Mouse (Mus musculus): ENCODE measurements at regions not wholly inside any gene's neighbourhood (a gene's known extent, or its start where the extent isn't known, plus 50 kb on each side); places are given as distances from the start of the nearest gene placed in this dataset.

DNA sequence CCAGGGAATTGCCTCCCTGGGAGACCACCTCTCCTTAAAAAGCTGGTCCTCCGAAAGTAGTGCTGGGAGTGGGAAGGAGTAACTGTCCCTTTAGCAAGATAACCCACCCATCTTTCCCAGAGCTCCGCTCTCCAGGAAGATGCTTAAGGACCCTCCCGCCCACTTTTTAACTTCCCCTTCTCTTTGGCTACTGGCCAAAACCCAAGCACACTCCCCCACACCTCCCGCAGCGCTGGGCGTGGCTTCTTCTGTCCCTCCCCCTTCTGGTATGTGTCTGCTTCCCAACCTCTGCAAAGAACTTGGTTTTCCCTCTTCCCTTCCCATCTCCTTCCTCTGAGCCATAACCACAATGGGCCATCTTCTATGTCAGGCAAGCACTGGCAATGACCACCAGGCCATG, 85.4 kb downstream of the Rpap3 start:
- ATAC-seq (replicated peaks; ENCODE audit: insufficient number of reproducible peaks, low FRiP score, low TSS enrichment, poor library complexity, severe bottlenecking): no peak

- no peak for ATAC-seq (replicated peaks; ENCODE audit: insufficient number of reproducible peaks, low FRiP score, low TSS enrichment, poor library complexity, severe bottlenecking)
Observed at GRCm38 (mm10) chr15:97619764-97620163, 85.9 kb downstream of the Rpap3 start.

DNA sequence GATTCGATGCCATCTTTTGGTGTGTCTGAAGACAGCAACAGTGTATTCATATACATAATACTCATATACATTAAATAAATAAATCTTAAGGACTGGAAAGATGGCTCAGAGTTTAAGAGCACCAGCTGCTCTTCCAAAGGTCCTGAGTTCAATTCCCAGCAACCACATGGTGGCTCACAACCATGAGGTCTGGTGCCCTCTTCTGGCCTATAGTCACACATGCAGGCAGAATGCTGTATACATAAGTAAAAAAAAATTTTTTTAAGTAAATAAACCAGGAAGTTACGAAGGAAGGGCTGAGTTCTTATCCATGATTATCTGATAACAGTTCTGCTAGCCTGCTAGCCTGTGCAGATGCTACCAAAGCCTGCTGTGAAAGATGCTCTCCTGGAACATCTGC, 93.3 kb downstream of the Rpap3 start:
- ATAC-seq (replicated peaks; ENCODE audit: insufficient number of reproducible peaks, low FRiP score, low TSS enrichment, poor library complexity, severe bottlenecking): no peak

- ATAC-seq (replicated peaks; ENCODE audit: insufficient number of reproducible peaks, low FRiP score, low TSS enrichment, poor library complexity, severe bottlenecking): no peak
Observed at GRCm38 (mm10) chr15:97610767-97611166, 94.9 kb downstream of the Rpap3 start.

GRCm38 (mm10) chr15:97609496-97609895, 96.1 kb downstream of the Rpap3 start:
- ATAC-seq (replicated peaks; ENCODE audit: insufficient number of reproducible peaks, low FRiP score, low TSS enrichment, poor library complexity, severe bottlenecking): no peak

DNA sequence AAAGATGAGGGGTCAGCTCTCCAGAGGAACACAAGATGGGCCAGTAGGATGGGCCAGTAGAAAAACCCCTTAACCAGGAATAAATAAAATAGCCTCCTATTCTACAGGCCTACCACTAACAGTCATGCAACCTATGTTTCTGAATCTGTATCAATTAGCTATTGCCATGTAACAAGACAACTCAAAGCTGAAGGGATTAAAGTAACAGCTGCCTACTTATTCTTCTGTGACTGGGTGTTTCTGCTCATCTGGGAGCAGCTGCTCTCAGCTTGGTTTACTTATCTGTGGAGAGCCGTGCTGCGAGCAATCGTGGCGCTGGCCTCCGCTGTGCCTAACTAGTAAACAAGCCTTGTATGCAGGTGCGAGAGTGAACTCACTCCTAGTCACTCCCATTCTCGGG, 97.0 kb downstream of the Rpap3 start:
- no peak for ATAC-seq (replicated peaks; ENCODE audit: insufficient number of reproducible peaks, low FRiP score, low TSS enrichment, poor library complexity, severe bottlenecking)

DNA sequence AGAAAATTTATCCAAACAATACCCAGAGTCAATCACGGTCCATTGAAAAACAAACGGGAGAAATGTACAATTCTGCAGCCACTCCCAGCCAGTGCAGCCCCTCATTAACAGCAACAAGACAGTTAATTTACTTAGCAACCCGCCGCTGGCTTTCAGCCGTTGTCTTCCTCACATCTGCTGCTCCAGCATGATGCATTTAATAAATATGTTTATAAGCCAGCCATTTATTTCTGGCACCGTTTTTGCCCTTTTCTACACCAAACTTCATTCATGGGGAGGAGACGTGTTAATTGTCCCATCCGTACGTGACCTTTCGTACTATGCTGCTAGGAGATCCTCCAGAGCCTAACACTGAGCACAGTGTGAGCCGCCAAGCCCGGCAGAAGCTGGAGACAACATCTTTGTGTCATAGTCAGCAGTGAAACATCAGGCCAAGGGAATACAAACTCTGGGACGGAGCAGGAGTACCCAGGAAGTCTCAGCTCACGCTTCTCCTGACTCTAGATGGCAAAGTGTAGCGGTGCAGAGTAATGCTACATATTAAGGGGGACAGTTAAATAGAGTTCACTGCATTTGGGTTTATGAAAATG, 97.9 kb downstream of the Rpap3 start:
- ATAC-seq (replicated peaks; ENCODE audit: insufficient number of reproducible peaks, low FRiP score, low TSS enrichment, poor library complexity, severe bottlenecking): no peak

DNA sequence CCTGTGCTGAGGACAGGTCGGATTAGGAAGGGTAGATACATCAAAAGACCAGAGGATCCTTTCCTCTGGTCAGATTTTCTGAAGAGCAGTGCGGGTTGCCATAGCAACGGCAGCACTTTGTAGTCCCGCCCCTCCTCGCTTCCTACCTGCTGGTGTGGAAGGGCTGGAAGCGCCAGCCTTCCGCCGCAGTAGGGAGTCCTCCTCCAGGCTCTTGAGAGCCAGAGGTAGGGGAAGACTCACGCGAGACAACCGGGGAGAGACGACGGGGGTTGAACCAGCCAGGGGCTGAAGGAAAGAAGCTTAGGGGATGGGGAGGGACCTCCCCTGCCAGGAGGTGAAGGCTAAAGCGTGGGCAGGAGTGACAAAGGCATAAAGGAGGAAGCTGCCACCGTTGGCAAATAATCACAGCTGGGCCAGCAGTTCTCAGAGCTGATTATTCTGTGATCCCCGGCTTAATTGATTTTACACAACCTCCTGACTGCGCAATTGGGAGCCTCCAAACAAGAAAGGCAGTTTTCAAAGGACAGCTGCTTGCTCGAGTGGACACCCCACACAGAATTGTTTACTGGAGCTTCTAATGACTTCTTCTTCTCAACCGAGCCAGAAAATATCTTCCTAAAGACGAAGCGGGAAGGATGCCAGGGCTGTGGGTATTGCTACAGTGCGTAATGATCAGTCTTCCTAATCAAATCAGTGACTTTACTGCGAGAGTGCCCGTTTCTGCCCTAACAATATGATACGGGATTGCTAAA, 98.8 kb downstream of the Rpap3 start:
- ATAC-seq (replicated peaks; ENCODE audit: insufficient number of reproducible peaks, low FRiP score, low TSS enrichment, poor library complexity, severe bottlenecking): no peak

DNA sequence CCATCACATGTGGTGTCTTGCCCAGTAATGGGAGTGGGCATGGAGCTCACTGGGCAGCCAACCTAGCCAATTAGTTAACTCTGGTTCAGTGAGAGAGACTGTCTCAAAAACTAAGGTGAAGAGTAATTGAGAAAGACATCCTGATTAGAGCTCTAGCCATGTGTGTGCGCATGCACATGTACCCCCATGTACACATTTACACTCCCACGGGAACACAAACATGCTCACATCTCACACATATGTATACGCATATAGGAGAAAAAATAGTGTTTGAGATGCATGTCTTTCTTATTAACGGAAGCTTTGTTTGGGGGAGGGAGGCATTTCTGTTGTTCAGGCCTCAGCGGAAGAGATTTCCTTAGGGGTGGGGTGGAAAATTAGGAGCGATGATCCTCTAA, 99.4 kb downstream of the Rpap3 start:
- ATAC-seq (replicated peaks; ENCODE audit: insufficient number of reproducible peaks, low FRiP score, low TSS enrichment, poor library complexity, severe bottlenecking): no peak

GRCm38 (mm10) chr15:97605791-97606190, 99.8 kb downstream of the Rpap3 start:
- no peak for ATAC-seq (replicated peaks; ENCODE audit: insufficient number of reproducible peaks, low FRiP score, low TSS enrichment, poor library complexity, severe bottlenecking)

- ATAC-seq (replicated peaks; ENCODE audit: insufficient number of reproducible peaks, low FRiP score, low TSS enrichment, poor library complexity, severe bottlenecking): no peak
Observed at GRCm38 (mm10) chr15:97603492-97603891, 102.1 kb downstream of the Rpap3 start.

GRCm38 (mm10) chr15:97598270-97598669, 107.4 kb downstream of the Rpap3 start:
- no peak for ATAC-seq (replicated peaks; ENCODE audit: insufficient number of reproducible peaks, low FRiP score, low TSS enrichment, poor library complexity, severe bottlenecking)

DNA sequence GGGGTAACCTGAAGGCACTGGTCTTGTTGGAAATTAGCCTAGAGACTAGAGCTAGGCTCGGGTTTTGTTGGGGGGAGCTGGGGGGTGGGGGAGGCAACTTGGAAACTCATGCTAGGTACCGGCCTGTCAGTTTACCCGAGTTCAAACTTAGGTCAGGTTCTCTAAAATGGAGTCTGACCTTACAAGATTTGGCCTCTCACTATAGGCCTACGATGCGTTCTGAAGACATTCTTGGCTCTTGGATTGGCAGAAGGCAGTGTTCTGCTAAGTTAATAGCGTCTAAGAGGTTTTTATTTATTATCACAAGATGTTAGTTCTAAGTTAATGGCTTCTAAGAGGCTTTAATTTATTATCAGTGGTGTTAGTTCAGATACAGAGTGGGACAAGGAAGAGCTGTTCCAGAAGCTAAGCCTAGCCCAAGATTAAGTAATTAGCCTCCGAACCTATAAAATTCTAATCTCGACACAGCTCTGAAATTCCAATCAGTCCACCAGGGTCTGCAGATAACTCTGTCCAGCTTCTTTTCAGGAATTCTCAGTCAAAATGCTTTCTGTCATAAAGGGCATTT, 109.0 kb downstream of the Rpap3 start:
- ATAC-seq (replicated peaks; ENCODE audit: insufficient number of reproducible peaks, low FRiP score, low TSS enrichment, poor library complexity, severe bottlenecking): no peak

GRCm38 (mm10) chr15:97595284-97595796, 110.3 kb downstream of the Rpap3 start:
- ATAC-seq (replicated peaks; ENCODE audit: insufficient number of reproducible peaks, low FRiP score, low TSS enrichment, poor library complexity, severe bottlenecking): no peak

GRCm38 (mm10) chr15:97593781-97594600, 111.6 kb downstream of the Rpap3 start:
- ATAC-seq (replicated peaks; ENCODE audit: insufficient number of reproducible peaks, low FRiP score, low TSS enrichment, poor library complexity, severe bottlenecking): no peak

DNA sequence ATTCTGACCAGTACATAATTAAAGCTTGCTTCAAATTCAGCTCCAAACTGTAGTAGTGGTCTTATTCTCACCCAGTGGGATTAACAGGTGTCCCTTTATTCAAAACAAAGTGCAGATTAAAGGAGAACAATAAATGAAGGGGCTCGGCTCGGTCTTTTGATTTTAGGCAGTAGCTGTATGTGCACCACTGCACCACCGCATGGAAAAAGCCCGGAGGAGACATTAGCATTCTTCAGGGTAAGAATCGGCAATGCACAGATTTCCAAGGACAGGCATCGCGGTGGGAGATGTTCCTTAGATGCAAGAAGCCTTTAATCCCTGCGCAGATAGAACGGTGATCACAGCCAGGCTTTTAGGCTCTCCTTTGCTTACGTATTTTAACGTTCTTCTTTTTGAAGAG, 112.8 kb downstream of the Rpap3 start:
- ATAC-seq (replicated peaks; ENCODE audit: insufficient number of reproducible peaks, low FRiP score, low TSS enrichment, poor library complexity, severe bottlenecking): no peak

DNA sequence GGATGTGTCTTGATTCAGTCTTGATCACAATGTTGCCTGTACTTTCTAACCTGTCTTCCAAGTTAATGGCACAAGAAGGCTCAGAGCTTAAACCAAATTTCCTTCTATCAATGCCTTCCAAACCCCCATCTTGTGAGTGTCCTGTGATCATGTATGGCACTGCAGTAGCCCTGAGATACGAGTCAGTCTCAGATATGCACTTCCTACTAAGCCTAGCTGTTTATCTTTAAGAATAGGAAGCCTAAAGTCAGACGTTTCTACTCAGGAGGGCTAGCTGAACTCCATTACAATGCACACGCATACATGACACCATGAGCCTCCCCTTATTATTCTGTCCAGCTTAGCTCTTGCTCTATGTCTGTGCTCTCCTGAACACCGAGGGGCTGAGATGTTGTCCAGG, 114.2 kb downstream of the Rpap3 start:
- ATAC-seq (replicated peaks; ENCODE audit: insufficient number of reproducible peaks, low FRiP score, low TSS enrichment, poor library complexity, severe bottlenecking): no peak

DNA sequence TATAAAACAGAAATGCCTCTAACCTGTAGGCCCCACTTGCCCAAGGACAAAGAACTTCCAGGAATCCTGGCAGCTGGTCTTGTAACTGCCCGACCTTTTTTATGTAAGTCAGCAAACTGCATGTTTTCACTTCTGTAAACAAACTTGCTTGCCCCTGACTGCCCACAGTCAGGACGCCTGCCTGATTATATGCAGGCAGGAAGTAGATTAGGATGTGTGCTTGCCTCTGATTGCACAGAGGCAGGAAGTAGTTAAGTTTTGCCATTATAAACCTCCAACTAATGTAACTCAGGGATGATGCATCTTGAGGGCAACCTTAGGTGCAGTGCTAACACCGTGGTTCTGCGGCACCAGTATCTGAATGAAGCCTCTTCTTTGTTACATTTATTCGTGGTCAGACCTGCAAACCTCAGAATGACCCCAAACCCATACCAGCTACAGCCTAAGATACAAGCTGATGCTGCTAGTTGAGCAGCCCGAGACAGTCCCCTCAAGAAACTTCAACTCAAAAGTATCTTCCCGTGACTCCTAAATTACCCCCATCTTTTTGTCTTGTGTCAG, 114.8 kb downstream of the Rpap3 start:
- ATAC-seq (replicated peaks; ENCODE audit: insufficient number of reproducible peaks, low FRiP score, low TSS enrichment, poor library complexity, severe bottlenecking): no peak

GRCm38 (mm10) chr15:97587571-97588205, 117.9 kb downstream of the Rpap3 start:
- ATAC-seq (replicated peaks; ENCODE audit: insufficient number of reproducible peaks, low FRiP score, low TSS enrichment, poor library complexity, severe bottlenecking): no peak

Data from monocyte, adult 5-6 weeks (primary cell).